Mouse (Mus musculus) heart, adult 18-20 months (tissue): ENCODE measurements around the gene Frrs1. TPM values are rescaled to one million over a fixed set of nuclear protein-coding genes. Genes with fewer than 3 reads are reported as not detected.
"Not testable (repeated sequence)": the region's sequence is repeated elsewhere in the genome, so short reads cannot be mapped to it uniquely, and the experiment has no call there.

ENCODE experiments used
- DNase-seq, 2 experiments: peaks; one replicate each; pipeline ENCODE4 v3.0.0; 2021 to 2022; ENCODE audit warnings: mixed read lengths in 1 of 2
- long read RNA-seq, 2 experiments: library from polyadenylated mRNA; stranded (forward); transcript quantifications; one replicate each; pipeline ENCODE4 v2.0.0; 2021
- total RNA-seq, 2 experiments: library from RNA; stranded (reverse); gene quantifications; 2 replicates each; pipeline ENCODE4 v1.2.3; 2021

Frrs1 gene
- total RNA-seq: 1 to 10 TPM; 2.6 to 4.8 TPM
- long read RNA-seq, experiment 1, full-length matches to known transcripts: 1 of 1 reads
- long read RNA-seq, experiment 1, partial matches to known transcripts: 0 of 1 reads
- long read RNA-seq, experiment 1, other reads (novel, unspliced or antisense): 0 of 1 reads
- long read RNA-seq, experiment 2, partial matches to known transcripts: 1 of 2 reads
- long read RNA-seq, experiment 2, other reads (novel, unspliced or antisense): 1 of 2 reads

DNA sequence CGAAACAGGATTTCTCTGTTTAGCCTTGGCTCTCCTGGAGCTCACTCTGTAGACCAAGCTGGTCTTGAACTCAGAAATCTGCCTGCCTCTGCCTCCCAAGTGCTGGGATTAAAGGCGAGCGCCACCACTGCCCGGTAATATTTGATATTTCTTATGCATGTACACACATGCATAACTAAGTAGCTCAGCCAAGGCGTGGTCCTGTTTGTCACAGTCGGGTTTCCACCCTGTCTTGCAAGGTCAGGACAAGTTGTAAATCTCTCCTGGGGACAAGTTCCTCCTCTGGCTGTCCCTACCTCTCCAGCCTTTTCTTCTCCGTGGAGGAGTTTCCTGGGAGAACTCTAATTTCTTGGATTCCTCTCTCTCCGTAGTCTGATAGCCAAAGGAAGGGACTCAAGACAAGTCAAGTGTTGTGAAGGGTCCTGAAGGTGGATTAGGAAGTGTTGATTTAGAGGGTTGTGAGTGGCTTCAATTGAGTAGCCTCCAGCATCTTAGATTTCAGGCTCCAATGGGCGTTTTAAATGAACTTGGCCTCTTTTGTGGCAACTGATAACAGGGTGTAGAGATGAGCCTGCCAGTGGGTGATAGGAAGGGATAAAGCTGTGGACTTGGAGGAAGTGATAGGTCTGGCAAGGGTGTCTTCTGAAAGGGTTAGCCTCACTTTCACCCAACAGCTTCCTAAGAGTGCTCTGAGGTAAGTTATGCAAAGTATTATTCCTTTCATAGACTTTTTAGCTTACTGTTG lies at the start of gene Frrs1:
Gene Frrs1, plus strand, starts transcription at position 524 of the 745 bp plus-strand sequence.
- no peak for DNase-seq

- DNase-seq: not testable (repeated sequence)
These were observed 48.9 kb upstream of the Frrs1 start for GRCm38 (mm10) chr3:116810351-116810750.

DNA sequence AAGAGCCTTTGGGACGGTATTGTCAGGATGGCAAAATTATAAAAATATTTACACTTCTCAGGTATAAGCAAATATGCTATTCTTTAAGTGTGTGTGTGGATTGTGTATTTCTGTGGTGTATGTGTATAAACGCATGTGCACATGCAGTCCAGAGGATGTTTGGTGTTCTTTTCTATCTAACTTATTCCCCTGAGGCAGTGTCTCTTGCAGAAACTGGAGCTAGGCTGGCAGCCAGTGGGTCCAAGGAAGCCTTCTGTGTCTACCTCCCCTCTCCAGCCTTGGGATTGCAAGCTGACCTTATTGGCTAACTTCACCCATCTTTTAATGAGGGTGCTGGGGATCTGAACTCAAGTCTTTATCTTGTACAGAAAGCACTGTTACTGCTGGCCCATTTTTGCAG lies 46.3 kb upstream of the Frrs1 start:
- no peak for DNase-seq

DNA sequence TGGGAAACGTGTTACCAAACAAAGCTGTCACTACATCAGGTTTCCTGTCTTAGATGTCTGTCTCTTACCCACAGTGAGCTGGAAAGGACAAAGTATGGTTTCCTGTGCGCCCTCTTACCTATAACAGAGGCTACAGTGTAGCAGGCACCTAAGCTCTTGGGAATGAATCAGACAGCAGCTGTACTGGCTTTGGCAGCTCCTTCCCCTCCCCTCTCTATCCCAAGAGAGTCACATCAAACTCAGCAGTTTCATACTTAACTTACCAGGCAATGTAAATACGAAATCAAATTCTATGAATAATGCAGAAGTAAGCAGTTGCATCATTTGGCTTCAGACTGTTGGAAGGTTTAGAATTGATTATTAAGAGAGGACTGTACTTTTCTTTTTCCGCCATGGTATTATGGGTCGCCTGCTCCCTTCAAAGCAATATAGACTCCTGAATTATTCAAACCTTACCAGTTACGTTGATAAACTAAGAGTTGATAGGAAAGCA lies 43.9 kb upstream of the Frrs1 start:
- DNase-seq: no peak

- DNase-seq: no peak
These were observed 43.3 kb upstream of the Frrs1 start for GRCm38 (mm10) chr3:116815916-116816315.

DNA sequence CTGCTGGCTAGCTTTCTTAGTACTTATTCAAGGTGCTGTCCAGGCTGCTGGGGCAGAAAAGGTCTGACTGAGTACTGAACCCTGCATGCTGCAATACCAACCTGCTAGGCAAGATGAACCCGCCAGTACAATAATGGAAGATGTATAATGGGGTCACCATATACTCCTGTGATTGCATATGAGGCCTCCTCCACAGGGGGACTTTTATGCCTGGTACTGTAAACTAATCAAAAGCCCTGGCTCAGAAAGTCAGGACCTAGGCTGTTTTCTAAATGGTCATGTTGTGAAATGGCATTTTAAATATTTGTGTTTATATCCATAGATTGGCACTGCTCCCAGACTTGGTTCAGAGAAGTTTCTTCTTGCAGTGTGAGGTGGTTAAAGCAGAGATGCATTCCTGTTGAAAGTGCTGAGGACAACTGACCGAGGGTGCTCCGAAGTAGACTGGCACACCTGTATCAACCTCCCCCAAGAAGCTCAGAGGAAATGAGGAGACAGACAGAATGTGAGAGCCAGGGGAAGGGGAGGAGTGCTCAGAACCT lies 42.5 kb upstream of the Frrs1 start:
- no peak for DNase-seq

GRCm38 (mm10) chr3:116817231-116817630 lies 42.0 kb upstream of the Frrs1 start:
- DNase-seq: no peak

- no peak for DNase-seq
These were observed 32.6 kb upstream of the Frrs1 start for GRCm38 (mm10) chr3:116826471-116827215.

DNA sequence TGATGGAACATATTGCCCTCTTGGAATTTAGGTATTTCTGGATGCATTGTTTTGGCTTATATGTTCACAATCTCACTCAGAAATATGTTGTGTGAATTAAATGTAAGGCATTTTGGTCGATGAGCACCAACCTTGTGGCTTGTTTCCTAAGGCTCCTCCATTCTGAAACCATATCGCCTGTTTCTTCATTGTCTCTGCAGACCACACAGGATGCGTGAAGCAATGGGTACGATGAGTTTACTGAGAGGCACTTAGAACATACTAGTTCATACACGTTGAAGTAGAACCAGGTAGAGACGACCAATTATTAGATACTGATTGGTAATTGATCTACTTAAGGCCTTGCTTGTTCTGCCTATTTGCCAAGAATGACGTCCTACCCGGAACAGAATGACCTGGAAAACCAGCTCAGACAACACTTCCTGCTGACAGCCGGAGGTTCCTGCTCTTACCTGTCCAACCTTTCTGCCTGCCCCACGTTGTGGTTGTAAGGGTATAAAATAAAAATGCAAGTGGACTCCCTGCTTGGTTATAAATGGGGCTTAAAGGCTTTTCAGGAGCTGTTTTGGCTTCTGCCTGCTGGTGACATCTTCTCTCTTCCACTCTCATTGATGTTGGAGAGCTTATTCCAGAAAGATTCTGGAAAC lies 29.9 kb upstream of the Frrs1 start:
- DNase-seq: no peak

GRCm38 (mm10) chr3:116831324-116831723 lies 27.9 kb upstream of the Frrs1 start:
- no peak for DNase-seq

DNA sequence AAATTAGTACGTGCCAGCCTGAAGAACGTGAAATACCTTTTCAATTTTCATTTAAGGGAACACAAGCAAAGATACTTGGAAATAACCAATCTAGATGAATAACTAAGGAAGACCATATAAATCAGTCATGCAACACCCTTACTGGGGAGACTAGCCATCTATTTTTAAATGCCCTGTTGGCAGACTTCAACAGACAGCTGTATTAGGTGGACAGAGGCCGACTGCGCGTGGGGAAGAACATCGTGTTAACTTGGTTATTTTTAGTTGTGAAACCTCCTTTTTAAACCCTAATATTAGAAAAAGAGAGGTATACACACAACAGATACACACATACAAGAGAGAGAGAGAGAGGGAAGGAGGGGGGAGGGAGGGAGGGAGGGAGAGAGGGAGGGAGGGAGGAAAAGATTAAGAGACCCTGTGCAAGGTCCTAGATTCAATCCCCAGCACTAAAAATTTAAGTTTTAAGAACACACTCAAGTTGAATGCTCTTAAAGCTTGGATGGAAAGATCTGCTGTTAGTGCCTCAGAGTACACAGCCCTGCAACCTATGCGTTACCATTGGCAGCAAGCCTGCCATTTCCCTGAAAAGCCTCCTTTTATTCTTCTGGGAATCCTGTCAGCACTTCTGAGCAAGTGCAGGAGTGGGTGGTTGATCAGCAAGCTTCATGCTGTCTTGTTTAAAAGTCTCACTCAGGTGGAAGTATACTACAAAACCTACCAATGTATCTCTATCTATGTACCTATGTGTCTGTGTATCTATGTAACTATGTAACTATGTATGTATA lies 26.5 kb upstream of the Frrs1 start:
- peak; percentile 51 to 64 for DNase-seq

GRCm38 (mm10) chr3:116833491-116833890 lies 25.8 kb upstream of the Frrs1 start:
- DNase-seq: no peak

DNA sequence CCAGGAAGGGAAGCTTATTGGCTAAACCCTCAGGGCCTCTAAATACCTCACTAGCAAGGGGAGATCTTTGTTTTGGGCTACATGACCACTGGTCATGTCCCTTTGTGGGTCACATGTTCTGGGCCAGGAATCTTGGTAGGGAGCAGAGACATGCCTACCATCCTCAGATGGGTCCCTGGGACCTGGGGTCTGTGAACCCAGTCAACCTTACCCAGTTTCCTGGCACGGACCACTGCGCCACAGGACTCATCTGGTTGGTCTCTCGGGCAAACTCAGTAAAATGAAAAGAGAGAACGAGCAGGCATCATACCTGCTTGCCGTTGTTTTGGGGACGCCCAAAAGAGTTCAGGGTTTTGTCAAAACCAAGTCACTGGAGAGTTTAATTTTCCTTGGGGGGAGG lies 25.0 kb upstream of the Frrs1 start:
- DNase-seq: no peak

- no peak for DNase-seq
These were observed 23.9 kb upstream of the Frrs1 start for GRCm38 (mm10) chr3:116835350-116835749.

- peak; percentile 87 to 93 for DNase-seq
These were observed 23.2 kb upstream of the Frrs1 start for GRCm38 (mm10) chr3:116835770-116836680.

DNA sequence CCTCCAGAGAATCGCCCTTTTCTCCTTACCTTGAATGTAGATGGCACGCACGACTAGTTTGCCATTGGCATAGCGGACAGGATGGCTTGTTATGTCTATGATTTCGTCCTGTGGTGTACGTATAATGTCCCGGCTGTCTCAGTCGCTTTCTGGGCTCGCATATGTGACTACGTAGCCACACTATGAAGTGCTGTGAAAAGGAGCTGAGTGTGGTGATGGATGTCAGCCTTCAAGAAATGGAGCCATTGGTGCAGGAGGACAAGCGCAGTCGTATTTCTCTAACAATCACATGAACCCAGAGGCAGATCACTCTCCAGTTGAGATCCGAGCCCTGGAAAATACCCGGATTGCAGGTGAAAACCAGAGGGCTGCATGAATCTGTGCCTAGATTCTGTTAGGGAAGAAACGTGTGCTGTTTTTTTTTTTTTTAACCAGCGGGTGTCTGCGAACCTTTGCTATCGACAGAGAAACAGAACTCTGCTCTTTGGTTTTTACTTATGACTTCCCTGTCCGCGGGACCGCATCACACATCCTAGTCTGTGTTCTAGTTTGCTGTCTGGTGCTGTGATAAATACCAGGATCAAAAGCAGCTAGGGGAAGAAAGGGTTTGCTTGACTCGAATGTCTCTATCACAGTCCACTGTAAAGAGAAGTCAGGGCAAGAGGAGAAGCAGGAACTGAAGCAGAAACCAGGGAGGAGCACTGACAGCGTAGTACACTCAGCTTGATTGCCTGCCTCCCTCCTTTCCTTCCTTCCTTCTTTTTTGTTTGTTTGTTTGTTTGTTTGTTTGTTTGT lies 22.4 kb upstream of the Frrs1 start:
- DNase-seq: no peak

GRCm38 (mm10) chr3:116841311-116841710 lies 18.0 kb upstream of the Frrs1 start:
- no peak for DNase-seq

GRCm38 (mm10) chr3:116844880-116845579 lies 14.2 kb upstream of the Frrs1 start:
- no peak for DNase-seq

- DNase-seq: no peak
These were observed 13.2 kb upstream of the Frrs1 start for GRCm38 (mm10) chr3:116846084-116846483.
